Mouse (Mus musculus) cortical plate, adult 2 months (tissue): ENCODE measurements at regions not wholly inside any gene's neighbourhood (a gene's known extent, or its start where the extent isn't known, plus 50 kb on each side); places are given as distances from the start of the nearest gene placed in this dataset.

ENCODE experiments used
- CTCF ChIP-seq: fragments of 200-500 bp; IDR thresholded peaks from 2 replicates; pipeline ENCODE4 v1.5.1; 2011; ENCODE audit warnings: mild to moderate bottlenecking, control low read depth, low read length; ENCODE audit not compliant: insufficient read depth; ENCODE audit errors: extremely low read depth
- POLR2A ChIP-seq: fragments of 200-500 bp; IDR thresholded peaks from 2 replicates; pipeline ENCODE4 v1.6.1; 2011; ENCODE audit warnings: mild to moderate bottlenecking, low read length, control low read depth; ENCODE audit not compliant: insufficient read depth; ENCODE audit errors: extremely low read depth

- TF ChIP-seq POLR2A (no peak), CTCF (no peak)
Observed at GRCm38 (mm10) chr1:57218127-57218526, 159.3 kb upstream of the 1700066M21Rik start.
